Mouse (Mus musculus): Measurements from ENCODE around the gene Foxp1. TPM values are rescaled to one million over a fixed set of nuclear protein-coding genes. Genes with fewer than 3 reads are reported as not detected.

Foxp1 gene
- polyA plus RNA-seq, 1 experiment from 2014 or later, result 77.5 TPM

- no peaks in the 10 kb centered on the region for H3K9me3 ChIP-seq (replicated peaks)
- H3K27me3 ChIP-seq, result no peaks in the 10 kb centered on the region
- no peaks in the 10 kb centered on the region for H3K4me1 ChIP-seq
- 88% methylated on average over 1 of the region's 1 CpGs for WGBS
- no peaks in the 10 kb centered on the region for H3K36me3 ChIP-seq
- H3K27ac ChIP-seq (replicated peaks), result no peak overlapping the region
- no peak overlapping the region for H3K4me2 ChIP-seq (replicated peaks)
- no peak overlapping the region for H3K4me3 ChIP-seq (replicated peaks)
- ATAC-seq (ENCODE audit: insufficient number of reproducible peaks, low FRiP score, low TSS enrichment, low read depth), result no peak
- no peak overlapping the region for H3K9ac ChIP-seq
These were observed 405.1 kb downstream of the Foxp1 start for GRCm38 (mm10) chr6:99117411-99117810.

DNA sequence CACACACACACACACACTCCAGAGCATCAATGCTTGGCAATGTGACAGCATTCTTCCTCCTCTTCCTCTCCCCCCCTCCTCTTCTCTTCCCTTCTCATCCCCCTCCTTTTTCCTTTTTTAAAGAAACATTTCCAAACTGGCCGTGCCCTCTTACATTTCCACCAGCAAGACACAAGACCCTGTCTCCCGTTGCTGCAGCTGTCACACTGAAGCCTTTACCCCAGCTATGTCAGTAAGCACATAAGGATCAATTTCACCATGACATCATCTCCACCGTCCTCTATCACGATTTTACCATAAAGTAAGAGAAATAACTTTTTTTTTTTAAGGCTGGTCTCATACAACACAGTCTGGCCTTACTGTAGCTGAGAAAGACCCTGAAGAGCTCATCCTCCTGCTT is 410.7 kb downstream of the Foxp1 start:
- no peaks in the 10 kb centered on the region for H3K27me3 ChIP-seq
- no peaks in the 10 kb centered on the region for H3K4me1 ChIP-seq
- H3K27ac ChIP-seq (replicated peaks), result no peak overlapping the region
- WGBS, result 55% methylated on average over 4 of the region's 4 CpGs
- H3K36me3 ChIP-seq, result no peaks in the 10 kb centered on the region
- H3K4me3 ChIP-seq (replicated peaks), result no peak overlapping the region
- no peak overlapping the region for H3K4me2 ChIP-seq (replicated peaks)
- H3K9ac ChIP-seq, result no peak overlapping the region
- no peak for ATAC-seq (ENCODE audit: insufficient number of reproducible peaks, low FRiP score, low TSS enrichment, low read depth)
- H3K9me3 ChIP-seq (replicated peaks), result no peaks in the 10 kb centered on the region

GRCm38 (mm10) chr6:99108417-99108816 is 414.1 kb downstream of the Foxp1 start:
- no peak overlapping the region for H3K9ac ChIP-seq
- ATAC-seq (ENCODE audit: insufficient number of reproducible peaks, low FRiP score, low TSS enrichment, low read depth), result no peak
- H3K27me3 ChIP-seq, result no peaks in the 10 kb centered on the region
- no peak overlapping the region for H3K4me2 ChIP-seq (replicated peaks)
- H3K9me3 ChIP-seq (replicated peaks), result no peaks in the 10 kb centered on the region
- H3K4me1 ChIP-seq, result no peaks in the 10 kb centered on the region
- 56% methylated on average over 4 of the region's 4 CpGs for WGBS
- H3K27ac ChIP-seq (replicated peaks), result no peak overlapping the region
- H3K36me3 ChIP-seq, result no peaks in the 10 kb centered on the region
- H3K4me3 ChIP-seq (replicated peaks), result no peak overlapping the region

- H3K9me3 ChIP-seq (replicated peaks), result no peaks in the 10 kb centered on the region
- no peak overlapping the region for H3K4me2 ChIP-seq (replicated peaks)
- 89% methylated on average over 6 of the region's 6 CpGs for WGBS
- no peak overlapping the region for H3K4me3 ChIP-seq (replicated peaks)
- H3K27me3 ChIP-seq, result no peaks in the 10 kb centered on the region
- no peak overlapping the region for H3K27ac ChIP-seq (replicated peaks)
- no peak overlapping the region for H3K9ac ChIP-seq
- ATAC-seq (ENCODE audit: insufficient number of reproducible peaks, low FRiP score, low TSS enrichment, low read depth), result no peak
- no peaks in the 10 kb centered on the region for H3K4me1 ChIP-seq
- no peaks in the 10 kb centered on the region for H3K36me3 ChIP-seq
These were observed 414.8 kb downstream of the Foxp1 start for GRCm38 (mm10) chr6:99107674-99108073.

DNA sequence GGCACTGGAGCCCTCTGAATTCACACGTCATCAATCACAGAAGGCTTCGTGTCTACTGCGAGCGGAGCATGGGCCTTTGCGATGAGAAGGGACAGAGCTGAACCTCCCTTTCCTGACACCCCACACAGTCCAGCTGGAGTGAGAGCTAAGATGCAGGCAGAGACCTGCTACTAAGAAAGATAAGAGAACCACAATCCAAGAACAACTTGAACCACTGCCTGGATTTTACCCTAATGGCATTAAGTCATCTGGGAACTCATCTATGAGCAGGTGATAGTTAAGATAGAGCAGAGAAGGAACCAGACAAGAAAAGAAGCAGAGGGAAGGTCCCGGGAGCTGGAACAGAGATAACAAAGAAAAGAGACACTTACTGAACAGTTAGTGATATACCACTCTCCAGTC is 415.4 kb downstream of the Foxp1 start:
- H3K4me2 ChIP-seq (replicated peaks), result no peak overlapping the region
- no peak overlapping the region for H3K27ac ChIP-seq (replicated peaks)
- H3K36me3 ChIP-seq, result no peaks in the 10 kb centered on the region
- H3K9me3 ChIP-seq (replicated peaks), result no peaks in the 10 kb centered on the region
- ATAC-seq (ENCODE audit: insufficient number of reproducible peaks, low FRiP score, low TSS enrichment, low read depth), result no peak
- H3K4me3 ChIP-seq (replicated peaks), result no peak overlapping the region
- WGBS, result 87% methylated on average over 6 of the region's 6 CpGs
- no peaks in the 10 kb centered on the region for H3K4me1 ChIP-seq
- H3K27me3 ChIP-seq, result no peaks in the 10 kb centered on the region
- H3K9ac ChIP-seq, result no peak overlapping the region

- H3K9me3 ChIP-seq (replicated peaks), result no peaks in the 10 kb centered on the region
- no peak overlapping the region for H3K9ac ChIP-seq
- H3K4me3 ChIP-seq (replicated peaks), result no peak overlapping the region
- H3K4me1 ChIP-seq, result peaks cover 6% of the 10 kb centered on the region; the same call in 1 of the 2 replicates
- H3K27me3 ChIP-seq, result no peaks in the 10 kb centered on the region
- 83% methylated on average over 4 of the region's 4 CpGs for WGBS
- H3K36me3 ChIP-seq, result no peaks in the 10 kb centered on the region
- no peak overlapping the region for H3K4me2 ChIP-seq (replicated peaks)
- no peak overlapping the region for H3K27ac ChIP-seq (replicated peaks)
- ATAC-seq (ENCODE audit: insufficient number of reproducible peaks, low FRiP score, low TSS enrichment, low read depth), result no peak
These were observed 416.5 kb downstream of the Foxp1 start for GRCm38 (mm10) chr6:99105979-99106378.

DNA sequence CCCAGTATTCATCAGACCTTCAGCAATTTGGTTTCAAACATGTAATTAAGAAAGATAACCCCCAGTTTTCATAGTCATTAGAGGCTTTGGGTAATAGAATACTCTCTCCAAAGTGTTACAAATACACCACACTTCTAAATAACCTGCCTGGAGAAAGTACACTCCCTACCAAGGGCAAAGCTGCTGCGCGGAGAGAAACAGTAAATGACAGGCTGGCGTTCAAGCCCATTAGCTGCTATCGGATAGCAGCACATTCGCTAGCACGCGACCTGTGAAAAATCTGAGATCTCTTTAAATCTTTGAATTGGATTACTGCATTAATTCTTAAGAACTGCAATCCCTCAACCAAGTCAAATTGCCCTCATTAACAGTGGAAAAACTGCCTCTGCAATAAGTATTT is 418.1 kb downstream of the Foxp1 start:
- H3K4me1 ChIP-seq, result peaks cover 11% of the 10 kb centered on the region
- H3K27ac ChIP-seq (replicated peaks), result no peak overlapping the region
- ATAC-seq (ENCODE audit: insufficient number of reproducible peaks, low FRiP score, low TSS enrichment, low read depth), result no peak
- H3K9ac ChIP-seq, result no peak overlapping the region
- H3K27me3 ChIP-seq, result no peaks in the 10 kb centered on the region
- no peak overlapping the region for H3K4me2 ChIP-seq (replicated peaks)
- H3K4me3 ChIP-seq (replicated peaks), result no peak overlapping the region
- H3K9me3 ChIP-seq (replicated peaks), result no peaks in the 10 kb centered on the region
- 71% methylated on average over 7 of the region's 7 CpGs for WGBS
- H3K36me3 ChIP-seq, result no peaks in the 10 kb centered on the region

- WGBS, result 69% methylated on average over 3 of the region's 3 CpGs
- no peak for ATAC-seq (ENCODE audit: insufficient number of reproducible peaks, low FRiP score, low TSS enrichment, low read depth)
- H3K36me3 ChIP-seq, result no peaks in the 10 kb centered on the region
These were observed 418.6 kb downstream of the Foxp1 start for GRCm38 (mm10) chr6:99103911-99104310.

GRCm38 (mm10) chr6:99101489-99101908 is 421.0 kb downstream of the Foxp1 start:
- Histone ChIP-seq H3K27me3 (no peaks in the 10 kb centered on the region), H3K9me3 (replicated peaks) (no peaks in the 10 kb centered on the region), H3K4me1 (peaks cover 15% of the 10 kb centered on the region), H3K36me3 (no peaks in the 10 kb centered on the region), H3K9ac (no peak overlapping the region), H3K27ac (replicated peaks) (0 out of 2 replicates have a peak overlapping the region, but pooled peaks have one; percentile 6), H3K4me2 (replicated peaks) (peak overlapping the region; percentile 13; the same call in 1 of the 2 replicates), H3K4me3 (replicated peaks) (no peak overlapping the region)
- ATAC-seq (ENCODE audit: insufficient number of reproducible peaks, low FRiP score, low TSS enrichment, low read depth), result no peak
- WGBS, result 11% methylated on average over 6 of the region's 6 CpGs

More at GRCm38 (mm10) chr6:99103911-99104310, 418.6 kb downstream of the Foxp1 start:
- Histone ChIP-seq H3K4me2 (replicated peaks) (no peak overlapping the region), H3K9ac (no peak overlapping the region), H3K27ac (replicated peaks) (no peak overlapping the region), H3K4me1 (peaks cover 11% of the 10 kb centered on the region), H3K9me3 (replicated peaks) (no peaks in the 10 kb centered on the region), H3K27me3 (no peaks in the 10 kb centered on the region), H3K4me3 (replicated peaks) (no peak overlapping the region)

DNA sequence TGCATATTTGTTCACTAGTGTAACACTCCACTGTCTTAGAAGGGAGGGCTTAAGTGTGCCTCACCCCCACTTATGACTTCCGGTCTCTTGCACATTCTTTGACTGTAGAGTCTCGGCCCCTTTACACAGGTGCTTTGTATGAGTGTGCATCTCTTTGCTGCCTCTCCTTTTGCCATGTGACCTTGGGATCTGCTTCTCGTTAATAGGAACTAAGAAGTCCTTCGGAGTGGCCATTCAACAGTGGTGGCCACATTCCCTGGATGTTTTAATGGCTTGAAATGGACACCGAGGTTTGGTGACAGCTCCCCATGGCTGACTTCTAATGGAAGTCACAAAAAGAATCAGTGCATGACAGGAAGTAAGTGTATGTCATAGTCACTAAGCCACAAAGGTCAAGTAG is 422.2 kb downstream of the Foxp1 start:
- no peak overlapping the region for H3K4me3 ChIP-seq (replicated peaks)
- H3K27ac ChIP-seq (replicated peaks), result no peak overlapping the region
- H3K9me3 ChIP-seq (replicated peaks), result no peaks in the 10 kb centered on the region
- no peak overlapping the region for H3K4me2 ChIP-seq (replicated peaks)
- no peak for ATAC-seq (ENCODE audit: insufficient number of reproducible peaks, low FRiP score, low TSS enrichment, low read depth)
- H3K27me3 ChIP-seq, result no peaks in the 10 kb centered on the region
- H3K36me3 ChIP-seq, result no peaks in the 10 kb centered on the region
- H3K4me1 ChIP-seq, result peaks cover 24% of the 10 kb centered on the region
- 42% methylated on average over 5 of the region's 5 CpGs for WGBS
- no peak overlapping the region for H3K9ac ChIP-seq

- H3K4me1 ChIP-seq, result peaks cover 27% of the 10 kb centered on the region
- H3K4me3 ChIP-seq (replicated peaks), result no peak overlapping the region
- no peaks in the 10 kb centered on the region for H3K9me3 ChIP-seq (replicated peaks)
- 37% methylated on average over 4 of the region's 4 CpGs for WGBS
- ATAC-seq (ENCODE audit: insufficient number of reproducible peaks, low FRiP score, low TSS enrichment, low read depth), result no peak
- no peak overlapping the region for H3K4me2 ChIP-seq (replicated peaks)
- no peaks in the 10 kb centered on the region for H3K27me3 ChIP-seq
- H3K9ac ChIP-seq, result no peak overlapping the region
- H3K36me3 ChIP-seq, result no peaks in the 10 kb centered on the region
- H3K27ac ChIP-seq (replicated peaks), result no peak overlapping the region
These were observed 422.7 kb downstream of the Foxp1 start for GRCm38 (mm10) chr6:99099781-99100180.

- no peak for ATAC-seq (ENCODE audit: insufficient number of reproducible peaks, low FRiP score, low TSS enrichment, low read depth)
- Histone ChIP-seq H3K4me3 (replicated peaks) (no peak overlapping the region), H3K9ac (no peak overlapping the region), H3K27ac (replicated peaks) (no peak overlapping the region), H3K4me2 (replicated peaks) (no peak overlapping the region), H3K9me3 (replicated peaks) (no peaks in the 10 kb centered on the region), H3K36me3 (no peaks in the 10 kb centered on the region), H3K27me3 (no peaks in the 10 kb centered on the region), H3K4me1 (peaks cover 31% of the 10 kb centered on the region)
- WGBS, result 37% methylated on average over 7 of the region's 7 CpGs
These were observed 425.3 kb downstream of the Foxp1 start for GRCm38 (mm10) chr6:99097191-99097590.
